Mouse (Mus musculus) megakaryocyte, embryonic 14.5 days (primary cell): ENCODE measurements at regions not wholly inside any gene's neighbourhood (a gene's known extent, or its start where the extent isn't known, plus 50 kb on each side); places are given as distances from the start of the nearest gene placed in this dataset.

ENCODE experiments used
- FLI1 ChIP-seq: IDR thresholded peaks from 2 replicates; pipeline ENCODE4 v1.6.1; 2012; ENCODE audit warnings: low read length, inconsistent platforms, mixed read lengths
- GATA1 ChIP-seq: IDR thresholded peaks from 3 replicates; pipeline ENCODE4 v1.6.1; 2012; ENCODE audit warnings: mixed read lengths, low read length, inconsistent platforms, borderline replicate concordance

DNA sequence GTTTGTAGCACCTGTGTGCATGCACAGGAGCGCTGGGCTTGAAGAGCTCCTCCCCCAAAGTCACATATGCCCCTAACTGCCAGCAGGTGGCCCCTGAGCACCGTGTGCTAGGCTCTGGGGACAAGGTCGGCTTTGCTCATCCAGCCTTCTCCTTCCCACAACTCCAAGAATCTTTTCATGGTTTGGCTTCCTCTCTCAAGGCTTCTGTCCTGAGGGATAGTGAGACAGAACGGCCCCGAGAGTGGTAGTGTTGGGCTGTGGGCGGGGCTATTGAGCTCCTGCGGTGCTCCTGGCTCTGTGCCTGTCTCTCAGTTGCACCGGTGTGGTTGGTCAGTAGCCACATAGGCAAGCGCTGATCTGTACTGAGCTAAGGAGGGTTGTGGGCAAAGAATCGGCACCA, 105.7 kb downstream of the Tmem38b start:
- no peak for TF ChIP-seq FLI1
- TF ChIP-seq GATA1 = no peak
